Mouse (Mus musculus): ENCODE measurements around the gene Snrnp25. TPM values are rescaled to one million over a fixed set of nuclear protein-coding genes. Genes with fewer than 3 reads are reported as not detected.

The Snrnp25 gene
- polyA plus RNA-seq, 2 experiments: 46.7 to 52.1 TPM

- Histone ChIP-seq H3K9ac (ENCODE audit: low read depth, low read length, severe bottlenecking) (no peak overlapping the region), H3K9me3 (ENCODE audit: control insufficient read depth, low read length) (no peaks in the 10 kb centered on the region), H3K4me2 (replicated peaks; ENCODE audit: low read depth, low read length, severe bottlenecking) (no peak overlapping the region), H3K27me3 (ENCODE audit: control insufficient read depth, insufficient read depth, low read length) (no peaks in the 10 kb centered on the region), H3K36me3 (ENCODE audit: control insufficient read depth, insufficient read depth, low read length) (peaks cover 33% of the 10 kb centered on the region), H3K4me1 (ENCODE audit: control insufficient read depth, insufficient read depth, low read length) (no peaks in the 10 kb centered on the region), H3K4me3 (replicated peaks; ENCODE audit: low read length) (no peak overlapping the region), H3K27ac (replicated peaks; ENCODE audit: low read depth, low read length) (no peak overlapping the region)
- TF ChIP-seq POLR2A (IDR thresholded peaks at IDR 0.05; ENCODE audit: borderline replicate concordance, extremely low read depth, insufficient read depth, insufficient read length): no peak
- DNase-seq (ENCODE audit: low spot score): no peak
- WGBS: 100% methylated on average over 1 of the region's 1 CpGs
- no peak for ATAC-seq (ENCODE audit: low FRiP score, low read depth)
These were observed 50.9 kb downstream of the Snrnp25 start for GRCm38 (mm10) chr11:32256146-32256545.

GRCm38 (mm10) chr11:32256566-32256965, 51.4 kb downstream of the Snrnp25 start:
- ATAC-seq (ENCODE audit: low FRiP score, low read depth) (no peak), DNase-seq (ENCODE audit: low spot score) (no peak)
- no peaks in the 10 kb centered on the region for H3K9me3 ChIP-seq (ENCODE audit: control insufficient read depth, low read length)
- no peak for TF ChIP-seq POLR2A (IDR thresholded peaks at IDR 0.05; ENCODE audit: borderline replicate concordance, extremely low read depth, insufficient read depth, insufficient read length)
- no peaks in the 10 kb centered on the region for H3K4me1 ChIP-seq (ENCODE audit: control insufficient read depth, insufficient read depth, low read length)
- no peak overlapping the region for H3K27ac ChIP-seq (replicated peaks; ENCODE audit: low read depth, low read length)
- no peak overlapping the region for H3K9ac ChIP-seq (ENCODE audit: low read depth, low read length, severe bottlenecking)
- no peak overlapping the region for H3K4me3 ChIP-seq (replicated peaks; ENCODE audit: low read length)
- H3K4me2 ChIP-seq (replicated peaks; ENCODE audit: low read depth, low read length, severe bottlenecking): no peak overlapping the region
- H3K27me3 ChIP-seq (ENCODE audit: control insufficient read depth, insufficient read depth, low read length): no peaks in the 10 kb centered on the region
- WGBS: 88% methylated on average over 3 of the region's 3 CpGs
- H3K36me3 ChIP-seq (ENCODE audit: control insufficient read depth, insufficient read depth, low read length): peaks cover 35% of the 10 kb centered on the region

Other genes starting within 250 kb of the Snrnp25 start
- 0.29 and 0.55 TPM in 2 replicates for gene 4930524B15Rik, start 239.8 kb upstream of the Snrnp25 start, polyA plus RNA-seq (2012; rRNA removed)
- 0.12 and 0.18 TPM in 2 replicates for gene 4930524B15Rik, start 239.8 kb upstream of the Snrnp25 start, polyA plus RNA-seq (2014; fragmentation: Nextera tagmentation; extraction: Ambion mirVana)
- 15.7 and 17.5 TPM in 2 replicates for gene Nsg2, start 205.0 kb upstream of the Snrnp25 start, polyA plus RNA-seq (2012; rRNA removed)
- gene Nsg2, start 205.0 kb upstream of the Snrnp25 start, polyA plus RNA-seq (2014; fragmentation: Nextera tagmentation; extraction: Ambion mirVana): 3.2 and 3.8 TPM in 2 replicates
- 0.54 and 0.73 TPM in 2 replicates for gene Il9r, start 5.1 kb upstream of the Snrnp25 start, polyA plus RNA-seq (2012; rRNA removed)
- gene Il9r, start 5.1 kb upstream of the Snrnp25 start, polyA plus RNA-seq (2014; fragmentation: Nextera tagmentation; extraction: Ambion mirVana): 0.21 and 0.32 TPM in 2 replicates
- 136 and 234 TPM in 2 replicates for gene Rhbdf1, start 16.9 kb downstream of the Snrnp25 start, polyA plus RNA-seq (2012; rRNA removed)
- gene Rhbdf1, start 16.9 kb downstream of the Snrnp25 start, polyA plus RNA-seq (2014; fragmentation: Nextera tagmentation; extraction: Ambion mirVana): 61.5 and 68.3 TPM in 2 replicates
- gene Mpg, start 21.1 kb downstream of the Snrnp25 start, polyA plus RNA-seq (2012; rRNA removed): 27.1 and 27.9 TPM in 2 replicates
- gene Mpg, start 21.1 kb downstream of the Snrnp25 start, polyA plus RNA-seq (2014; fragmentation: Nextera tagmentation; extraction: Ambion mirVana): 40.1 and 43.9 TPM in 2 replicates
- 88.8 and 114 TPM in 2 replicates for gene Nprl3, start 62.3 kb downstream of the Snrnp25 start, polyA plus RNA-seq (2012; rRNA removed)
- 29.4 and 30.9 TPM in 2 replicates for gene Nprl3, start 62.3 kb downstream of the Snrnp25 start, polyA plus RNA-seq (2014; fragmentation: Nextera tagmentation; extraction: Ambion mirVana)
- gene Hba-x, start 71.0 kb downstream of the Snrnp25 start, polyA plus RNA-seq (2012; rRNA removed): 70.0 and 113 TPM in 2 replicates
- gene Hba-x, start 71.0 kb downstream of the Snrnp25 start, polyA plus RNA-seq (2014; fragmentation: Nextera tagmentation; extraction: Ambion mirVana): 197 and 201 TPM in 2 replicates
- 4,119 and 4,850 TPM in 2 replicates for gene Hba-a1, start 78.1 kb downstream of the Snrnp25 start, polyA plus RNA-seq (2012; rRNA removed)
- gene Hba-a1, start 78.1 kb downstream of the Snrnp25 start, polyA plus RNA-seq (2014; fragmentation: Nextera tagmentation; extraction: Ambion mirVana): 3,906 and 5,793 TPM in 2 replicates
- gene Hbq1b, start 81.5 kb downstream of the Snrnp25 start, polyA plus RNA-seq (2012; rRNA removed): 0.87 and 2.4 TPM in 2 replicates
- 0.91 and 1.1 TPM in 2 replicates for gene Hbq1b, start 81.5 kb downstream of the Snrnp25 start, polyA plus RNA-seq (2014; fragmentation: Nextera tagmentation; extraction: Ambion mirVana)
- 9,478 and 10,620 TPM in 2 replicates for gene Hba-a2, start 91.1 kb downstream of the Snrnp25 start, polyA plus RNA-seq (2012; rRNA removed)
- 9,964 and 14,532 TPM in 2 replicates for gene Hba-a2, start 91.1 kb downstream of the Snrnp25 start, polyA plus RNA-seq (2014; fragmentation: Nextera tagmentation; extraction: Ambion mirVana)
- 0.83 and 1.3 TPM in 2 replicates for gene Hbq1a, start 94.7 kb downstream of the Snrnp25 start, polyA plus RNA-seq (2012; rRNA removed)
- 0.97 and 1.3 TPM in 2 replicates for gene Hbq1a, start 94.7 kb downstream of the Snrnp25 start, polyA plus RNA-seq (2014; fragmentation: Nextera tagmentation; extraction: Ambion mirVana)
- gene Sh3pxd2b, start 142.4 kb downstream of the Snrnp25 start, polyA plus RNA-seq (2012; rRNA removed): 44.3 and 52.8 TPM in 2 replicates
- gene Sh3pxd2b, start 142.4 kb downstream of the Snrnp25 start, polyA plus RNA-seq (2014; fragmentation: Nextera tagmentation; extraction: Ambion mirVana): 31.5 and 31.8 TPM in 2 replicates
- 74.2 and 78.1 TPM in 2 replicates for gene Ubtd2, start 250.0 kb downstream of the Snrnp25 start, polyA plus RNA-seq (2012; rRNA removed)
- 107 and 118 TPM in 2 replicates for gene Ubtd2, start 250.0 kb downstream of the Snrnp25 start, polyA plus RNA-seq (2014; fragmentation: Nextera tagmentation; extraction: Ambion mirVana)

All from limb, embryonic 14.5 days (tissue).